Mouse (Mus musculus) liver, adult 2 months (tissue): Measurements from ENCODE around the gene Exoc3l. TPM values are rescaled to one million over a fixed set of nuclear protein-coding genes. Genes with fewer than 3 reads are reported as not detected.

Experiments
- DNase-seq: peaks from one replicate; pipeline ENCODE4 v3.0.0-alpha.2; 2011; ENCODE audit warnings: low read depth, low spot score; ENCODE audit errors: extremely low read depth
- H3K27ac ChIP-seq: fragments of 200-500 bp; replicated peaks from 2 replicates; pipeline ENCODE4 v1.5.1; 2012; ENCODE audit warnings: low read depth, mild to moderate bottlenecking, control low read depth, inconsistent platforms, low read length; ENCODE audit not compliant: insufficient read depth
- H3K27me3 ChIP-seq: fragments of 200-500 bp; 2 replicates; pipeline ENCODE4 v1.6.1; 2012; ENCODE audit warnings: mild to moderate bottlenecking, moderate library complexity, low read length, inconsistent platforms; ENCODE audit not compliant: control insufficient read depth, insufficient read depth
- H3K36me3 ChIP-seq: fragments of 200-500 bp; 2 replicates; pipeline ENCODE4 v1.6.1; 2012; ENCODE audit warnings: low read length, inconsistent platforms; ENCODE audit not compliant: control insufficient read depth, insufficient read depth
- H3K4me1 ChIP-seq: fragments of 200-500 bp; 2 replicates; pipeline ENCODE4 v1.6.1; 2011; ENCODE audit warnings: low read length; ENCODE audit not compliant: control insufficient read depth, insufficient read depth
- H3K4me3 ChIP-seq: fragments of 200-500 bp; 2 replicates; pipeline ENCODE4 v1.5.1; 2011; ENCODE audit warnings: low read depth, mild to moderate bottlenecking, control low read depth, low read length, moderate library complexity; ENCODE audit not compliant: insufficient read depth
- H3K79me2 ChIP-seq: fragments of 200-500 bp; 2 replicates; pipeline ENCODE4 v1.6.1; 2012; ENCODE audit warnings: inconsistent platforms, mild to moderate bottlenecking, low read length, moderate library complexity; ENCODE audit not compliant: control insufficient read depth, insufficient read depth
- H3K9ac ChIP-seq: fragments of 200-500 bp; 2 replicates; pipeline ENCODE4 v1.6.1; 2012; ENCODE audit warnings: low read depth, mild to moderate bottlenecking, control low read depth, inconsistent platforms, low read length
- CTCF ChIP-seq: fragments of 200-500 bp; IDR thresholded peaks from 2 replicates; pipeline ENCODE4 v1.5.1; 2011; ENCODE audit warnings: low read depth, low read length, control low read depth
- POLR2A ChIP-seq: fragments of 200-500 bp; IDR thresholded peaks from 2 replicates; pipeline ENCODE4 v1.6.1; 2011; ENCODE audit warnings: low read length, control low read depth; ENCODE audit not compliant: insufficient read depth; ENCODE audit errors: extremely low read depth
- WGBS: fragments of 180-500 bp; shearing (Covaris S2); methylation state at CpG from one replicate; pipeline ENCODE4 v1.1.7; 2018; 5-methylcytosine and 5-hydroxymethylcytosine counted together
- polyA plus RNA-seq: library from polyadenylated mRNA; depleted of rRNA; stranded (reverse); fragments of >200 nt; gene quantifications from 2 replicates; pipeline ENCODE4 v1.2.3, GENCODE M21; 2012
- total RNA-seq: library from RNA; depleted of rRNA; stranded (reverse); fragments of >200 nt; gene quantifications from 2 replicates; pipeline ENCODE4 v1.2.3, GENCODE M21; 2014

The Exoc3l gene
- total and polyA plus RNA-seq, 2 experiments = 3.6 to 9.3 TPM

DNA sequence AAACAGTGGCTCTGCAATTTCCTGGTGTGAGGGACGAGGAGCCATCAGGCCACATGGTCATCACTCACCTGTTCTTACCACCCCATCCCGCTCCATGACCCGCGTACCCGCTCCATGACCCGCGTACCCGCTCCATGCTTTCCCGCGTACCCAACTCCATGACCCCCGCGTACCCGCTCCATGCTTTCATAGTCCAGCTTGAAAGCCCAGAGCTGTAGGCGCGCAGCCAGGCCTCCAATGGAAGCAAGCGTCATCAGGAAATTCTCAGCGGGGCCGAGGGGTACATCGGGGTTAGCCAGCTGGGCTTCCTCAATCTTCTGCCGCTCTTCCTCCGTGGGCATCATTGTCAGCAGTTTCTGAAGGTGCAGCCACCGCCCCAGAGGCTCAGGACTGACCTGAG lies 35.6 kb upstream of the Exoc3l start:
- Histone ChIP-seq H3K9ac (no peak overlapping the region), H3K36me3 (peaks cover 7% of the 10 kb centered on the region; the same call in 1 of the 2 replicates), H3K27ac (no peak overlapping the region), H3K4me1 (peaks cover 7% of the 10 kb centered on the region), H3K27me3 (no peaks in the 10 kb centered on the region), H3K79me2 (no peaks in the 10 kb centered on the region), H3K4me3 (no peak overlapping the region)
- 94% methylated on average over 22 of the region's 22 CpGs for WGBS
- TF ChIP-seq POLR2A = no peak
- no peak for TF ChIP-seq CTCF
- DNase-seq = no peak

DNA sequence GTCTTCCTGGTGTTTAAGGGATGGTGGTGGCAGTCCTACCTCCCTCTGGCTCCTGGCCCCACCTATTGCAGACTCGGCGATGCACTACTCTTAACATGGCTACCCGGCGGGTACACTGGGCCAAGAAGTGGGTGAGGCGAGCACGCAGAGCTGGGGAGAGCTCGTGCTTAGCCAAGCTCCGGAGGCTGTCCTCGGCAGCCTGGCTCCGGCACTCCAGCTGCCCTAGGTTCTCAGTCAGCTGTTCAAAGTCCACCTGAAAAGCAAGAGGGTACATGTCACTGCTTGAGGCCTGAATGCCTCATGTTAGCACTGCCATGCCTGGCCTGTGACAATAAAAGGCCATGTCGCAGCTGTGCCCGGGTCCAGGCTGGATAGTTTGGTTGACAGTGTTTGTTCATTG lies 34.4 kb upstream of the Exoc3l start:
- Histone ChIP-seq H3K27me3 (no peaks in the 10 kb centered on the region), H3K79me2 (peaks cover 6% of the 10 kb centered on the region; the same call in 1 of the 2 replicates), H3K4me1 (peaks cover 10% of the 10 kb centered on the region), H3K9ac (no peak overlapping the region), H3K36me3 (peaks cover 7% of the 10 kb centered on the region; the same call in 1 of the 2 replicates), H3K4me3 (no peak overlapping the region), H3K27ac (no peak overlapping the region)
- 87% methylated on average over 12 of the region's 12 CpGs for WGBS
- no peak for TF ChIP-seq POLR2A
- TF ChIP-seq CTCF = no peak
- no peak for DNase-seq

DNA sequence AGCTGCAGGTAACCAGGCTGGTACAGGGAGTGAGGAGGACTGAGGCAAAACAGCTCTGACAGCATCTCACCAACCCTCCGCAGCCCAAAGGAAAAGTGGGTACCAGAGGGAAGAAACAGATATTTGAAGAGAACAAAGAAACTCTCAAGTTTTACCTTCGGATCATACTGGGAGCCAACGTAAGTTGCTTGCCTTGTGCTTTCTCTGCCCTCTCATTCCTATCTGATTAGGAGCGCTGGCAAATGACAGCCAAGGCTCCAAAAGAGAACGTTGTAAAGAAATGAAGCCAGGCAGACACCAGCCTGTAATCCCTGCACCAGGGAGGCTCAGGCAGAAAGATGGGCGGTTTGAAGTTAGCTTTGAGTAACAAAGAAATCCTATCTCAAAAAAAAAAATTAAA lies 31.1 kb upstream of the Exoc3l start:
- peaks cover 11% of the 10 kb centered on the region for H3K4me1 ChIP-seq
- H3K4me3 ChIP-seq = peak overlapping the region; percentile 58
- no peak for DNase-seq
- peaks cover 7% of the 10 kb centered on the region; the same call in 1 of the 2 replicates for H3K79me2 ChIP-seq
- WGBS = 23% methylated on average over 6 of the region's 6 CpGs
- H3K9ac ChIP-seq = peak overlapping the region; percentile 57
- no peak overlapping the region for H3K27ac ChIP-seq
- H3K36me3 ChIP-seq = peaks cover 7% of the 10 kb centered on the region; the same call in 1 of the 2 replicates
- H3K27me3 ChIP-seq = no peaks in the 10 kb centered on the region
- TF ChIP-seq CTCF = no peak
- no peak for TF ChIP-seq POLR2A

DNA sequence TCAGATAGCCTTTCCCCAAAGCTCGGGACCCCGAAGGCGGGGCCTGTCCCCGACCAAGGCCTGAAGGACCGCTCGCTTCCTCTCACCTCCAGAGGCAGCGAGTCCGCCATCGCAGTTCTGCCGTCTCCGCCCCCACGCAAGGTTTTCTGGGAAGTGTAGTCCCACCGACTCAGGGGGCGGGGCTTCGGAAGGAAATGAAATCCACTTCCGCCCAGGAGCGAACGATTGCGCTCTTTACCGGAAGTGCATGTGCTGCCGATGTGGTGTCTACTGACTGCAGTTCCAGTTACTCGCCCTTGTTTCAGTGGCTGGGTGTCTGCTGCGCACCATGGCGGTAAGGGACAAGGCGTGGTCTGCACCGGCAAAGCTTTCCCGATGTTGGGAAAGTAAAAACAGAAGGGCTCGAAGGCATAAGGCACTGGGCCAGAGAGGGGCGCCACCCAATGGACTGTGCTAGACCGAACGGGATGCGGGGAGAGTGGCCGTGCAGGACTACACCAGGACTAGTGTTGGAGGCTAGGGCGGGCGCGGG lies 30.3 kb upstream of the Exoc3l start, which contains the start of the genes Lrrc29 and Tmem208:
Lrrc29 (minus strand) TSS at position 138 of the 532 bp plus-strand sequence.
Tmem208 (plus strand) TSS at position 214 of the 532 bp plus-strand sequence.
- peak; percentile 61 for TF ChIP-seq CTCF
- TF ChIP-seq POLR2A = peak; percentile 76
- Histone ChIP-seq H3K4me3 (peak within 1 kb of the TSS; percentile 58), H3K79me2 (peaks cover 7% of the 10 kb centered on the region; the same call in 1 of the 2 replicates), H3K4me1 (peaks cover 11% of the 10 kb centered on the region), H3K27ac (peak within 1 kb of the TSS; percentile 29), H3K36me3 (peaks cover 7% of the 10 kb centered on the region; the same call in 1 of the 2 replicates), H3K9ac (peak within 1 kb of the TSS; percentile 71), H3K27me3 (no peaks in the 10 kb centered on the region)
- DNase-seq = peak; percentile 83
- WGBS = under 1% methylated on average over 36 of the region's 36 CpGs

DNA sequence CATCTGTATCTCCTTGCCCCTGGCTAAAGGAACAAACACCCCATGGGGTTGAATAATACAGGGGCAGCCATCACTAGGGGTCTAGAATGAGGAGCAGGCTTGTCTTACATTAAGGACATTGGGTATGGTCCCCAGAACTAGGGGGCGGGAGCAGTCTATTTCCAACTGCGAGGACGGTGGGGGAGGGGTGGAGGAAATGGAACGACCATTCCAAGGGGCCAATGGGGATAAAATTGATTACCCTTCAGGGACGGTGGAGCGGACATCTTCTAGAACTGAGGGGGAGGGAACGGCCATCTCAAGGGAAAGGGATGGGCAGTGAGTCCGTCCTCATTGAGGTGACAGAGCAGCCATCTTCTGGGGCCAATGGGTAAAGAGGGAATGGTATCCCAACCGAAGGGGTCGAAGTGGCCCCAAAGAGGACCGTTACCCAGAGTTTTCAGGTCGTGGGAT lies 29.8 kb upstream of the Exoc3l start:
- TF ChIP-seq CTCF = no peak
- TF ChIP-seq POLR2A = no peak
- Histone ChIP-seq H3K4me1 (peaks cover 11% of the 10 kb centered on the region), H3K4me3 (peak overlapping the region; percentile 58)

DNA sequence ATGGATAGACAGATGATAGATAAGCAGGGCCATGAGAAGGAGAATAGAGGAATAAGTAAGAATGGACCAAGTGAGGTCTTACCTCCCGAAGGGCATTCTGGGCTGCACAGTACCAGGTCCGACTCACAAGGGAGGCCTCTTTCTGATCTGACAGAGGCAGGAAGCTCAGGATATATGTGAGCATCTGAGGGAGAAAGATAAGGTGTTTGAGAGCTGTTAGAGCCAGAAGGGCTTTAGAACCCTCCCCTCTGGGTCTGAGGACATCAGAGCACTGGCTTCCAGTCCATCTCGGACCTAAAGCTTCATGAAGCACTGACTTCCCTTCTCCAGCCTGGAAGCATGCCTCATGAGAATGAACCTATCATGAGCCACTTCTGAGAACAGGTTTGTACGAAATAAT lies 27.3 kb upstream of the Exoc3l start:
- no peak overlapping the region for H3K9ac ChIP-seq
- no peaks in the 10 kb centered on the region; the same call in 1 of the 2 replicates for H3K36me3 ChIP-seq
- peaks cover 11% of the 10 kb centered on the region for H3K4me1 ChIP-seq
- WGBS = 82% methylated on average over 4 of the region's 4 CpGs
- H3K27me3 ChIP-seq = no peaks in the 10 kb centered on the region
- DNase-seq = no peak
- no peak overlapping the region for H3K4me3 ChIP-seq
- TF ChIP-seq POLR2A (no peak), CTCF (no peak)
- H3K79me2 ChIP-seq = peaks cover 7% of the 10 kb centered on the region; the same call in 1 of the 2 replicates
- H3K27ac ChIP-seq = no peak overlapping the region

More for the DNA sequence above, 29.8 kb upstream of the Exoc3l start:
- Histone ChIP-seq H3K27ac (peak overlapping the region; percentile 29), H3K36me3 (peaks cover 7% of the 10 kb centered on the region; the same call in 1 of the 2 replicates), H3K79me2 (peaks cover 7% of the 10 kb centered on the region; the same call in 1 of the 2 replicates), H3K9ac (peak overlapping the region; percentile 71), H3K27me3 (no peaks in the 10 kb centered on the region)
- DNase-seq = no peak
- 0% methylated on average over 12 of the region's 12 CpGs for WGBS
